Mouse (Mus musculus): ENCODE data around the gene Insl3. TPM values are rescaled to one million over a fixed set of nuclear protein-coding genes. Genes with fewer than 3 reads are reported as not detected.

Gene Insl3
- polyA plus RNA-seq, 1 experiment from 2014 or later: 1.2 TPM

DNA sequence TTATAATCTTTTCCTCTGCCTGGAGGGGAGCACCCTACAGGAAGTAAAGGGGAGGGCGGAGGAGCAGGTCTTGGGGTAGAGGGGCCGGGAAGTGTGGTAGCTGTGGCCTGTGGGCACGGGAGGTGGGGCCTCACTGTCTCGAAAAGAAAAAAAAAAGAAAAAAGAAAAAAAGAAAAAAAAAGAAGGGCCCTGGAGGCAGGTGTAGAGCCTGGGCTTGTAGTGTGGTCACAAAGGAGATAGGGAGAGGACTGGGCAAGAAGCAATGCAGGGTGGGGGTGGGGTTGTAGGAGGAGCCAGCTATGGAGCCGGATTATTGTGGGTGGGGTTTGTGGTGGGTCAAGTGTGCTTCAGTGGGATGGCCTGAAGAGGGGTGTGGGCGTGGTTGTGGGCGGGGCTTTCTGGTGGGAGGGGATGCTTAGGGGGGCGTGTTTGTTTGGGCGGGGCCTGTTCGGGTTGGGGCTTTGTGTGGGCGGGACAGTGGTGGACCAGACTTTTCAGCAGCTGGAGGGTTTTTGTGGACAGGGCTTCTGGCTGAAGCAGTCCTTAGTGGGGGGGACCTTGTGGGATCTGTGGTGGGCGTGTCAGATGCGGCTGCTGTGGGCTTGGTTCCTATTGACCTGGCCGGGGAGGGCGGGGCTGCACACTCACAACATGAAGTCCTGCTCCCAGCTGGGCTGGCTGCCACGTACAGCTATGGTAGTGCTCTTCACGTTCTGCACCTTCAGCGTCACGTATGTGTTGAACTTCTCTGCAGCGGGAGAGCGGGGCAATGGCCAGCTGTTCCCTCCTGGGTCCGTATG lies 23.5 kb upstream of the Insl3 start:
- Histone ChIP-seq H3K27ac (ENCODE audit: low read depth, low read length) (no peak overlapping the region), H3K9me3 (ENCODE audit: control insufficient read depth, low read length) (no peaks in the 10 kb centered on the region), H3K27me3 (ENCODE audit: control insufficient read depth, insufficient read depth, low read length) (peaks cover 41% of the 10 kb centered on the region), H3K4me2 (replicated peaks; ENCODE audit: low read depth, low read length) (peak overlapping the region; percentile 27), H3K4me1 (ENCODE audit: control insufficient read depth, insufficient read depth, low read length) (peaks cover 14% of the 10 kb centered on the region; the same call in 1 of the 2 replicates), H3K9ac (ENCODE audit: low read depth, low read length) (no peak overlapping the region), H3K36me3 (ENCODE audit: control insufficient read depth, insufficient read depth, low read length) (no peaks in the 10 kb centered on the region), H3K4me3 (ENCODE audit: low read length) (peak overlapping the region; percentile 10)
- WGBS: 4% methylated on average over 22 of the region's 22 CpGs
- ATAC-seq (ENCODE audit: low FRiP score, low TSS enrichment): peak; percentile 59

DNA sequence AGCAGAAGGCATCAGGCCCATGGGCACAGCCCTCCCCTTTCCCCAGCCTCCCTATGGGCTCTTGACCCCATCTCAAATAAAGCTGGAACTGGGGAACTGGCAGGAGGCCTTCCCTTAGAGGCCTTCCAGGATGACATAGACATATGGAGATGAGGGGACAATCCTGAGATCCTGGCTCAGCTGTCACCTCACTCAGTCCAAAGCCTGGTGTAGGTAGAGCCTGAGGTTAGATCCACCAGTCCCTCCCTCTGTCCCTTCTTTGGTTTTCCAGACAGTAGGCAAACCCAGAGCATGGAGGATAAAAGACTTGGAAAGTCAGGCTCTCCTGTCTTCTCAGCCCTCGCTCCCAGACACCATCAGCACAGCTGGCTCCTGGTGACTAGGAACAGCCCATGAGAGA lies 22.2 kb upstream of the Insl3 start:
- H3K27me3 ChIP-seq (ENCODE audit: control insufficient read depth, insufficient read depth, low read length): peaks cover 41% of the 10 kb centered on the region
- no peak overlapping the region for H3K9ac ChIP-seq (ENCODE audit: low read depth, low read length)
- H3K4me3 ChIP-seq (ENCODE audit: low read length): no peak overlapping the region
- no peak for ATAC-seq (ENCODE audit: low FRiP score, low TSS enrichment)
- H3K27ac ChIP-seq (ENCODE audit: low read depth, low read length): no peak overlapping the region
- no peak overlapping the region for H3K4me2 ChIP-seq (replicated peaks; ENCODE audit: low read depth, low read length)
- H3K36me3 ChIP-seq (ENCODE audit: control insufficient read depth, insufficient read depth, low read length): no peaks in the 10 kb centered on the region
- WGBS: 26% methylated on average over 1 of the region's 1 CpGs
- H3K9me3 ChIP-seq (ENCODE audit: control insufficient read depth, low read length): no peaks in the 10 kb centered on the region
- H3K4me1 ChIP-seq (ENCODE audit: control insufficient read depth, insufficient read depth, low read length): peaks cover 23% of the 10 kb centered on the region; the same call in 1 of the 2 replicates

GRCm38 (mm10) chr8:71667256-71667655 lies 21.8 kb upstream of the Insl3 start:
- 61% methylated on average over 5 of the region's 5 CpGs for WGBS
- H3K27ac ChIP-seq (ENCODE audit: low read depth, low read length): no peak overlapping the region
- peaks cover 41% of the 10 kb centered on the region for H3K27me3 ChIP-seq (ENCODE audit: control insufficient read depth, insufficient read depth, low read length)
- H3K4me3 ChIP-seq (ENCODE audit: low read length): no peak overlapping the region
- no peak overlapping the region for H3K4me2 ChIP-seq (replicated peaks; ENCODE audit: low read depth, low read length)
- ATAC-seq (ENCODE audit: low FRiP score, low TSS enrichment): no peak
- H3K4me1 ChIP-seq (ENCODE audit: control insufficient read depth, insufficient read depth, low read length): peaks cover 25% of the 10 kb centered on the region; the same call in 1 of the 2 replicates
- no peaks in the 10 kb centered on the region for H3K9me3 ChIP-seq (ENCODE audit: control insufficient read depth, low read length)
- H3K9ac ChIP-seq (ENCODE audit: low read depth, low read length): no peak overlapping the region
- no peaks in the 10 kb centered on the region for H3K36me3 ChIP-seq (ENCODE audit: control insufficient read depth, insufficient read depth, low read length)

GRCm38 (mm10) chr8:71668220-71668975 lies 20.6 kb upstream of the Insl3 start:
- 2% methylated on average over 21 of the region's 21 CpGs for WGBS

DNA sequence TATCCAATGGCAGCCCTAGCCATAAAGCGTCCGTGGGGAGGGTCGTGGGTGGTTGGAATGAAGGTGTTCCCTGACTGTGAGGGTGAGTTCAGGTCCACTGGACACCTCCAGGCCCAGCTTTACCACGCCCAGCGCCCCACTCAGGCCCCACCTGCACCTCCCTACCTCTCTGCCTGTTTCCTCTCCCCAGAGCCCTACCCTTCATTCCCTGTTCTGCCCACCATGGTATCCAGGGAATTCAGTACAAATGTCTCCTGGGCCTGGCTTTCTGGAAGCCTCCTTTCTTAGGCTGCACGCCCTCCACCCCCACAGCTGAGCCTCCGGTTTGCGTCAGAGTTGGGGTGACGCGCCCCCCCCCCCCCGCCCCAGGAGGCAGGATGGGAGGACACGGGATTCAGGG lies 18.8 kb upstream of the Insl3 start:
- Histone ChIP-seq H3K9ac (ENCODE audit: low read depth, low read length) (no peak overlapping the region), H3K36me3 (ENCODE audit: control insufficient read depth, insufficient read depth, low read length) (no peaks in the 10 kb centered on the region), H3K4me2 (replicated peaks; ENCODE audit: low read depth, low read length) (peak overlapping the region; percentile 90), H3K27ac (ENCODE audit: low read depth, low read length) (no peak overlapping the region), H3K4me1 (ENCODE audit: control insufficient read depth, insufficient read depth, low read length) (peaks cover 25% of the 10 kb centered on the region; the same call in 1 of the 2 replicates), H3K4me3 (ENCODE audit: low read length) (peak overlapping the region; percentile 43), H3K27me3 (ENCODE audit: control insufficient read depth, insufficient read depth, low read length) (peaks cover 34% of the 10 kb centered on the region), H3K9me3 (ENCODE audit: control insufficient read depth, low read length) (no peaks in the 10 kb centered on the region)
- ATAC-seq (ENCODE audit: low FRiP score, low TSS enrichment): no peak
- 6% methylated on average over 11 of the region's 12 CpGs for WGBS

More at GRCm38 (mm10) chr8:71668220-71668975, 20.6 kb upstream of the Insl3 start:
- Histone ChIP-seq H3K36me3 (ENCODE audit: control insufficient read depth, insufficient read depth, low read length) (no peaks in the 10 kb centered on the region), H3K9me3 (ENCODE audit: control insufficient read depth, low read length) (no peaks in the 10 kb centered on the region), H3K4me2 (replicated peaks; ENCODE audit: low read depth, low read length) (peak overlapping the region; percentile 29), H3K27ac (ENCODE audit: low read depth, low read length) (no peak overlapping the region), H3K27me3 (ENCODE audit: control insufficient read depth, insufficient read depth, low read length) (peaks cover 41% of the 10 kb centered on the region), H3K4me1 (ENCODE audit: control insufficient read depth, insufficient read depth, low read length) (peaks cover 25% of the 10 kb centered on the region; the same call in 1 of the 2 replicates), H3K4me3 (ENCODE audit: low read length) (0 out of 2 replicates have a peak overlapping the region, but pooled peaks have one; percentile 10), H3K9ac (ENCODE audit: low read depth, low read length) (peak overlapping the region; percentile 14; the same call in 1 of the 2 replicates)
- ATAC-seq (ENCODE audit: low FRiP score, low TSS enrichment): no peak

DNA sequence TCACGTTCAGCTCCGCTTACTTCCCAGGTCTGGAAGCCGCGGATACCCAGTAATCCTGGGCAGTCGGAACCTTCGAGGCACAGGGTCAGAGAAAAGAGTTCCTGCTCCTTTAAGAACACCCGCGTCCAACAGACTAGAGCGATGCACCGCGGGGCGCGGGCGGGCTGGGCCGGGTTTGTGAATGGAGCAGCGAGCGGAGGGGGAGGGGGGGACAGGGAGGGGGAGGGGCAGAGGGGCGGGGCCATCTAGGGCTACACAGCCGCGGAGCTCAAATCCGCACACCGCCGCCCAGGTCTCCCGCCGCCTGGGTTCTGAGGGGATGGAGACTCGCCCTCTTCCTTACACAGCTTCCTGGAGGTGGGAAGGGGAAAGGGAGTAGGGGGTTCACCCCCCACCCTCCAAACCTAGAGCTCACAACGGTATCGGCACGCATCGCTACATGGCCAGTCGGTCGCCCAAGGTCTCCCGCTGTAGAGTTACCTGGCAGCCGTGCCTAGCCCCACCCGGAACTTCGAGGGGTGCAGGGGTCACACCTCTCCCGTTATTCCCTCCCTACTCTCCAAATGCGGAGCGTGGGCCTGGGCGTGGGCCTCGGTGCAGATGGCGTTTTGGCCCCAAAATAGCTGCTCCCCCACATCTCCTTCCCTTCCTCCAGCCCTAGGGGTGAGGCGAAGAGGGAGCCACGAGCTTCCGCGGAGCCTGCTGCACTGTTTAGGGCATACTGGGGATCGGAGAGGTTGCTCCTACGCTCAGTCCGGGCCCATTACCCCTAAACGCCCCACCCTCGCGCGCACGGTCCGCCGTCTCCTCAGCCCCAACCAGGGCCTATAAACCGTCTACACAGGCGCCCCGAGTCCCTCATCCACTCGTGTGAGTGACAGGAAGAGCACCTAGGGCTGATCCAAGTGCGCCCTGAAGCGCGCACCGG lies 18.1 kb upstream of the Insl3 start:
- Histone ChIP-seq H3K27ac (ENCODE audit: low read depth, low read length) (no peak overlapping the region), H3K4me2 (replicated peaks; ENCODE audit: low read depth, low read length) (peak overlapping the region; percentile 90), H3K9me3 (ENCODE audit: control insufficient read depth, low read length) (no peaks in the 10 kb centered on the region), H3K9ac (ENCODE audit: low read depth, low read length) (no peak overlapping the region), H3K4me3 (ENCODE audit: low read length) (peak overlapping the region; percentile 43), H3K36me3 (ENCODE audit: control insufficient read depth, insufficient read depth, low read length) (no peaks in the 10 kb centered on the region), H3K27me3 (ENCODE audit: control insufficient read depth, insufficient read depth, low read length) (peaks cover 41% of the 10 kb centered on the region), H3K4me1 (ENCODE audit: control insufficient read depth, insufficient read depth, low read length) (peaks cover 28% of the 10 kb centered on the region; the same call in 1 of the 2 replicates)
- peak; percentile 55 for ATAC-seq (ENCODE audit: low FRiP score, low TSS enrichment)
- under 1% methylated on average over 53 of the region's 64 CpGs for WGBS

DNA sequence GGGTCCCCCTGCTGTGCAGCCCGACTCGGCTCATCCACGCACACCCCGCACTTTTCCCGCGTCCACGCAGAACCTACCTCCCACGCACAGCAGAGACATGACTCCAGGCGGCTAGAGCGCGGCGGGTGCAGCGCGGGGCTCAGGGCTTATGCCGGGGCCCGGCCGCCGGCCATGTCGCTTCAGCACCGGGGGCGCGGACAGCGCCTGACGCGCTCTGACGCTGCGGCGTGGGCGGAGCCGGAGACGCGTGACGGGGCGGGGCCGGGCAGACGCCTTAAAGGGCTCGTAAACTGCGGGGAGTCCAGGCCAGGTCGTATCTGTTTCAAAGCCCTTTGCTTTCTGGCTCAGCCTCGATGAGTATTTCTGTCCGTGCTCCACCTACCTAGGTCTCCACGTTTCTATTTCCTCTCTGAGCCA lies 17.5 kb upstream of the Insl3 start, which contains the start of gene Unc13a:
Gene Unc13a (minus strand): TSS at position 209 of the 417 bp plus-strand sequence.
- Histone ChIP-seq H3K4me1 (ENCODE audit: control insufficient read depth, insufficient read depth, low read length) (peaks cover 32% of the 10 kb centered on the region; the same call in 1 of the 2 replicates), H3K27me3 (ENCODE audit: control insufficient read depth, insufficient read depth, low read length) (peaks cover 44% of the 10 kb centered on the region), H3K27ac (ENCODE audit: low read depth, low read length) (no peak within 1 kb of the TSS), H3K9ac (ENCODE audit: low read depth, low read length) (0 out of 2 replicates have a peak within 1 kb of the TSS, but pooled peaks have one; percentile 28), H3K9me3 (ENCODE audit: control insufficient read depth, low read length) (no peaks in the 10 kb centered on the region), H3K4me3 (ENCODE audit: low read length) (peak within 1 kb of the TSS; percentile 43), H3K36me3 (ENCODE audit: control insufficient read depth, insufficient read depth, low read length) (no peaks in the 10 kb centered on the region), H3K4me2 (replicated peaks; ENCODE audit: low read depth, low read length) (peak within 1 kb of the TSS; percentile 90)
- ATAC-seq (ENCODE audit: low FRiP score, low TSS enrichment): peak; percentile 71
- WGBS: 0% methylated on average over 42 of the region's 42 CpGs

- Histone ChIP-seq H3K4me2 (replicated peaks; ENCODE audit: low read depth, low read length) (peak overlapping the region; percentile 90), H3K4me3 (ENCODE audit: low read length) (peak overlapping the region; percentile 43; the same call in 1 of the 2 replicates), H3K9ac (ENCODE audit: low read depth, low read length) (no peak overlapping the region), H3K27ac (ENCODE audit: low read depth, low read length) (no peak overlapping the region), H3K36me3 (ENCODE audit: control insufficient read depth, insufficient read depth, low read length) (no peaks in the 10 kb centered on the region), H3K4me1 (ENCODE audit: control insufficient read depth, insufficient read depth, low read length) (peaks cover 33% of the 10 kb centered on the region; the same call in 1 of the 2 replicates), H3K9me3 (ENCODE audit: control insufficient read depth, low read length) (no peaks in the 10 kb centered on the region), H3K27me3 (ENCODE audit: control insufficient read depth, insufficient read depth, low read length) (peaks cover 49% of the 10 kb centered on the region)
- ATAC-seq (ENCODE audit: low FRiP score, low TSS enrichment): no peak
- WGBS: 50% methylated on average over 6 of the region's 6 CpGs
Observed at GRCm38 (mm10) chr8:71672168-71672735, 16.8 kb upstream of the Insl3 start.

All from kidney, embryonic 14.5 days (tissue).